Mouse (Mus musculus): Measurements from ENCODE around the gene Tgm4.

DNA sequence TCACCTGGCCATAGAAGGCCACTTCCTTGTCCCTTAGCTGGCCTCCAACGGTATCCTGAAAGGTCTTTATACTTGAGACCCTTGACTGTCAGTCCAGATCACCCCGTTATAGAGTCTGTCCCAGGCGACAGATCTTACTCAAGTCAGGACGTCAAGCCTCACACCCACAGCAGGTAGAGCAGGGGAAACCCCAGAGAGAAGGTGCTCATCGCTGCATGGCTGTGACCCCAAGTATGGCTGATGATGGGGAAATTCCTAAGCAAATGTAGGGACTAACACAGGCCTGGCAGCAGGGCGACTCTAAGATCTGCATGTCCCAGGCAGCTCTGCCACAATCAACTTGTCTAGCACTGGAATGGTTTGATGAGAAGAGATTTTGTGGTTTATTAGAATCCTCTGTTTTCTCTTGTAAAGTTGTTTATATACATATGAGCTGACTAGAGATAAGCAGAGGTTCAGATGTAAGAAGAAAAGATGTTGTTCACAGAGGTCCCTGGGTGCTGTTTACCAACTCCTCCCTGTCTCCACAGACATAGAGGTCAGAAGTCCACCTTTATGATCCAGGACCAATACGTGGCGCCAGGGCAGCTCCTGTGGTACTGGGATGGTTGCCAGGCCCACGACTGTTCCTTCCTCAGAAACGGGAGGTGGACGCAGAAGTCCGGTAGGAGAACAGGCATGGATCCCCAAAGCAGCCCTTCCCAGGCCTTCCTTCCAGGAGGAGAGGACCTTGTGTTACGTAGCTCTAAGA is 2.9 kb upstream of the Tgm4 start:
- TF ChIP-seq CTCF (IDR thresholded peaks at IDR 0.05; ENCODE audit: low read depth) (no peak), EP300 (IDR thresholded peaks at IDR 0.05; ENCODE audit: low read depth) (no peak)

Data from liver, postnatal 0 days (tissue).